Mouse (Mus musculus) heart, embryonic 15.5 days (tissue): ENCODE data around the gene Kcna5. TPM values are rescaled to one million over a fixed set of nuclear protein-coding genes. Genes with fewer than 3 reads are reported as not detected.

Experiments used
- ATAC-seq: fragments of 200-750 bp; cut with Nextera tagmentation; replicated peaks from 2 replicates; pipeline ENCODE4 v1.8.0; 2017; ENCODE audit warnings: low read depth, moderate TSS enrichment; ENCODE audit not compliant: insufficient number of reproducible peaks, insufficient read depth, low FRiP score
- H3K27ac ChIP-seq: fragments of 300-500 bp; sonication (generic); 2 replicates; pipeline ENCODE4 v1.5.1; 2015; ENCODE audit warnings: mild to moderate bottlenecking, inconsistent platforms
- H3K27me3 ChIP-seq: fragments of 300-500 bp; sonication (generic); 2 replicates; pipeline ENCODE4 v1.6.1; 2015; ENCODE audit warnings: inconsistent platforms
- H3K36me3 ChIP-seq: fragments of 300-500 bp; sonication (generic); 2 replicates; pipeline ENCODE4 v1.6.1; 2015; ENCODE audit warnings: mild to moderate bottlenecking, inconsistent platforms
- H3K4me1 ChIP-seq: fragments of 300-500 bp; sonication (generic); replicated peaks from 2 replicates; pipeline ENCODE4 v1.6.1; 2015; ENCODE audit warnings: inconsistent platforms
- H3K4me2 ChIP-seq: fragments of 300-500 bp; sonication (generic); 2 replicates; pipeline ENCODE4 v1.6.1; 2015; ENCODE audit warnings: inconsistent platforms, mild to moderate bottlenecking, moderate library complexity
- H3K4me3 ChIP-seq: fragments of 300-500 bp; sonication (generic); 2 replicates; pipeline ENCODE4 v1.5.1; 2015; ENCODE audit warnings: mild to moderate bottlenecking, inconsistent platforms
- H3K9ac ChIP-seq: fragments of 300-500 bp; sonication (generic); 2 replicates; pipeline ENCODE4 v1.6.1; 2015; ENCODE audit warnings: mild to moderate bottlenecking, inconsistent platforms
- H3K9me3 ChIP-seq: fragments of 300-500 bp; sonication (generic); replicated peaks from 2 replicates; pipeline ENCODE4 v1.6.1; 2016; ENCODE audit warnings: inconsistent platforms
- WGBS: fragments of 180-500 bp; shearing (Covaris S2); methylation state at CpG from one replicate; pipeline ENCODE4 v1.1.7; 2015; ENCODE audit warnings: mixed read lengths; 5-methylcytosine and 5-hydroxymethylcytosine counted together
- polyA plus RNA-seq: library from polyadenylated mRNA; unstranded; fragments of >200 nt; fragmentation: Nextera tagmentation; extraction: Ambion mirVana; gene quantifications from 2 replicates; pipeline ENCODE4 v1.2.1, GENCODE M21; 2015

Gene Kcna5
- polyA plus RNA-seq: 7.4 and 7.5 TPM in 2 replicates

DNA sequence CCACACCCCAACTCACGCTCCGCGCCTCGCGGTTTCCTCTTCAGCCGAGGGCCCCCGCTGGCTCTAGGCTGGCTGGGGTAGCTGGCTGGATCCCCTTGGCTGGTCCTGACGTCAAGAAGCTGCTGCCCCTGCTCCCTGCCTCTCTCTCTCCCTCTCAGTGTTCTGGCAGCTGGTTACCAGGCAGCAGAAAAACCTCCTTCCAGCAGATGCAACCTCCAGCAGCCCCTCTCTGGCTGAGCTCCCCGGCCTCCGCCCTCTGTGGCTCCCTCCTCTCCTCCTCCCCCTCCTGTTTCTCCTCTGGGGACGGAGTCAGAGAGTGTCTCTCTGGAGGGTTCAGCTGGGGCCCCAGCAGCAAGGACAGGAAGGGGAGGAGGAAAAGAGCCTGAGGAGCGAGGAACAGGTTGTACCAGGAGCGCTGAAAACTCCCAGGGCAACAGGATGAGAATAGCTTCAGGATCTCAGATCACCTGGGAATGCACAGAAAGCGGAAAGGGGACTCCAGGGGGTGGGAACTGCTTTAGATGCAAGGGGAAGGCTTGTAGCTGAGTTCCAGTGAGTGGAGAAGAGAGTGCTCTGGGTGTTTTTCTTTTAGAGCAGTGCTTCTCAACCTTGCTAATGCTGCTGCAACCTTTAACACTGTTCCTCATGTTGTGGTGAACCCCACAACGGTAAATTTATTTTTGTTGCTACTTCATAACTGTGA is at the start of gene Kcna5:
Gene Kcna5, minus strand, starts transcription at position 205 of the 703 bp plus-strand sequence.
- peak within 1 kb of the TSS; percentile 70 for H3K4me2 ChIP-seq
- peaks cover 26% of the 10 kb centered on the region for H3K4me1 ChIP-seq
- H3K27me3 ChIP-seq: peaks cover 28% of the 10 kb centered on the region
- WGBS: under 1% methylated on average over 15 of the region's 15 CpGs
- peak within 1 kb of the TSS; percentile 47 for H3K9ac ChIP-seq
- H3K4me3 ChIP-seq: peak within 1 kb of the TSS; percentile 46
- peak within 1 kb of the TSS; percentile 70 for H3K27ac ChIP-seq
- no peaks in the 10 kb centered on the region for H3K9me3 ChIP-seq
- no peaks in the 10 kb centered on the region for H3K36me3 ChIP-seq
- peak; percentile 65; the same call in 1 of the 2 replicates for ATAC-seq

DNA sequence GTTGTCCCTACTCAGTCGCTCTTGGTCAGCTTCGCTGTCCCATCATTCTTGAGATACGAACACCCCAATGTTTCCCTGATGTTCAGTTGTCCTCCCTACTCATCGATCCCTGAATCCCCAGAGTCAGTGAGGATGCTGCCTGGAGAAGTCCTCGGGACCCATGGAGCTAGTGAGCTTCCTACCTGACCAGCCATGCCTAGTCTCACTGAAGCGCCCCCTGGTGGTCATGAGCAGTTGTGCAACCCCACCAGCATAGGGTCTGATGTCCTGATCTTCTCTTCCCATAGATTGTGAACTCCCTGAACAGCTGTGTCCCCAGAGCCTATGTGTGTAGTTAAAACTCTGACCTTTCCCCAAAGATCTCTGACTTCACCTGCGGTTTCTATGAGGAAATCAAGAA is 47.9 kb upstream of the Kcna5 start:
- Histone ChIP-seq H3K36me3 (no peaks in the 10 kb centered on the region), H3K4me2 (no peak overlapping the region), H3K4me3 (no peak overlapping the region), H3K27me3 (no peaks in the 10 kb centered on the region), H3K27ac (no peak overlapping the region), H3K9ac (no peak overlapping the region), H3K9me3 (no peaks in the 10 kb centered on the region), H3K4me1 (no peaks in the 10 kb centered on the region; the same call in 1 of the 2 replicates)
- ATAC-seq: no peak
- 59% methylated on average over 7 of the region's 7 CpGs for WGBS

DNA sequence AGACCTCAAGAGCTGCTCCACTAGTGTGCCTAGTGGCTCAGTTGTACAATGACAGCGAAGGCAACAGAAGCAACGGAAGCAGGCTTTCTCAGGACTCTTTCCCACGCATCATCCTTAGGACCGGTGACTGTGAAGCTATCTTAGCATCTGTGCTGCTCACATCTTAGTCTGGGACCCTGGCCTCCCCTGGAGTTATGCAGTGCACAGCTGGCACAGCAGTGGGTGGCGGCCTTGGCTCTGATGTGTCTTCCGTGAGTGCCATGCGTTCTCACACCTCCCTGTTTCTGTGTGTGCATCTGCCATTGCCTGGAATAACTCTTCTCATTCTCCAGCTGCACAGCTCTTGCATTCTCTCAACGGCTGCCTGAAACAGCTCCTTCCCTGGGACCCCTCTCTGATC is 46.4 kb upstream of the Kcna5 start:
- Histone ChIP-seq H3K4me1 (no peaks in the 10 kb centered on the region; the same call in 1 of the 2 replicates), H3K36me3 (no peaks in the 10 kb centered on the region), H3K9ac (no peak overlapping the region), H3K9me3 (no peaks in the 10 kb centered on the region), H3K27me3 (0 out of 2 replicates have a peak, but pooled peaks cover 2% of the 10 kb centered on the region), H3K4me3 (no peak overlapping the region), H3K27ac (no peak overlapping the region), H3K4me2 (no peak overlapping the region)
- no peak for ATAC-seq
- WGBS: 77% methylated on average over 8 of the region's 8 CpGs

- Histone ChIP-seq H3K27me3 (0 out of 2 replicates have a peak, but pooled peaks cover 2% of the 10 kb centered on the region), H3K4me1 (no peaks in the 10 kb centered on the region; the same call in 1 of the 2 replicates), H3K4me2 (no peak overlapping the region), H3K27ac (no peak overlapping the region), H3K36me3 (no peaks in the 10 kb centered on the region), H3K9me3 (no peaks in the 10 kb centered on the region), H3K4me3 (no peak overlapping the region), H3K9ac (no peak overlapping the region)
- WGBS: 75% methylated on average over 3 of the region's 3 CpGs
- no peak for ATAC-seq
Observed at GRCm38 (mm10) chr6:126580571-126580970, 45.4 kb upstream of the Kcna5 start.

GRCm38 (mm10) chr6:126577415-126577814 is 42.2 kb upstream of the Kcna5 start:
- Histone ChIP-seq H3K4me3 (no peak overlapping the region), H3K27ac (no peak overlapping the region), H3K4me1 (no peaks in the 10 kb centered on the region), H3K9me3 (no peaks in the 10 kb centered on the region), H3K27me3 (0 out of 2 replicates have a peak, but pooled peaks cover 2% of the 10 kb centered on the region), H3K9ac (no peak overlapping the region), H3K36me3 (no peaks in the 10 kb centered on the region), H3K4me2 (no peak overlapping the region)
- no peak for ATAC-seq
- WGBS: 67% methylated on average over 3 of the region's 3 CpGs

GRCm38 (mm10) chr6:126576566-126576965 is 41.4 kb upstream of the Kcna5 start:
- H3K27ac ChIP-seq: no peak overlapping the region
- H3K4me2 ChIP-seq: no peak overlapping the region
- no peak for ATAC-seq
- WGBS: 67% methylated on average over 1 of the region's 1 CpGs
- H3K36me3 ChIP-seq: no peaks in the 10 kb centered on the region
- no peaks in the 10 kb centered on the region for H3K9me3 ChIP-seq
- 0 out of 2 replicates have a peak, but pooled peaks cover 2% of the 10 kb centered on the region for H3K27me3 ChIP-seq
- H3K4me1 ChIP-seq: no peaks in the 10 kb centered on the region
- H3K4me3 ChIP-seq: no peak overlapping the region
- no peak overlapping the region for H3K9ac ChIP-seq

- no peak for ATAC-seq
- no peak overlapping the region for H3K9ac ChIP-seq
- H3K36me3 ChIP-seq: no peaks in the 10 kb centered on the region
- H3K9me3 ChIP-seq: no peaks in the 10 kb centered on the region
- 0 out of 2 replicates have a peak, but pooled peaks cover 2% of the 10 kb centered on the region for H3K27me3 ChIP-seq
- no peak overlapping the region for H3K4me3 ChIP-seq
- WGBS: 78% methylated on average over 7 of the region's 7 CpGs
- H3K4me2 ChIP-seq: no peak overlapping the region
- H3K27ac ChIP-seq: no peak overlapping the region
- H3K4me1 ChIP-seq: no peaks in the 10 kb centered on the region
Observed at GRCm38 (mm10) chr6:126574778-126575177, 39.6 kb upstream of the Kcna5 start.

DNA sequence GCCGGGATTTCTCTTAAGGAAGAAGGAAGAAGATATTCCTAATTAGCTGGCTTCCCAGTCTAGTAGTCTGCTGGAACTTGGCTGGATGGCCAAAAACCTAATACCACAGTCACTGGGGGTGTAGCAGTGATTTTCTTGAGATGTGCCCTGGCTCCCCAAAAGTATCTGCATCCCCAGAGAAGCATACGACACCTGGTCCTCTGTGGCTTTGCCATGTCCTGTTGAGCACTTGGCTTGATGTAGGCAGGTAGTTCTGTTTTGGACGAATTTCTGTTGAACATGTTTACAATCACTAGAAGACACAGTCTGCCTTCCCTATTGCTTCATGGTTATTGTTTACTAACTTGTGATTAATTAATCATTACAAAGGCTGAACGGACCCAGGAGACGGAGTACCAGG is 37.8 kb upstream of the Kcna5 start:
- H3K4me2 ChIP-seq: no peak overlapping the region
- H3K36me3 ChIP-seq: no peaks in the 10 kb centered on the region
- ATAC-seq: no peak
- no peaks in the 10 kb centered on the region for H3K9me3 ChIP-seq
- no peak overlapping the region for H3K27ac ChIP-seq
- H3K4me1 ChIP-seq: no peaks in the 10 kb centered on the region
- no peak overlapping the region for H3K9ac ChIP-seq
- 0 out of 2 replicates have a peak, but pooled peaks cover 2% of the 10 kb centered on the region for H3K27me3 ChIP-seq
- no peak overlapping the region for H3K4me3 ChIP-seq
- 81% methylated on average over 5 of the region's 5 CpGs for whole genome bisulfite sequencing

GRCm38 (mm10) chr6:126569809-126570208 is 34.6 kb upstream of the Kcna5 start:
- Histone ChIP-seq H3K9ac (no peak overlapping the region), H3K36me3 (no peaks in the 10 kb centered on the region), H3K4me2 (no peak overlapping the region), H3K27me3 (no peaks in the 10 kb centered on the region), H3K4me1 (no peaks in the 10 kb centered on the region), H3K4me3 (no peak overlapping the region), H3K27ac (no peak overlapping the region), H3K9me3 (no peaks in the 10 kb centered on the region)
- 35% methylated on average over 7 of the region's 7 CpGs for WGBS
- ATAC-seq: no peak

- H3K4me3 ChIP-seq: no peak overlapping the region
- no peak for ATAC-seq
- H3K27me3 ChIP-seq: no peaks in the 10 kb centered on the region
- no peaks in the 10 kb centered on the region for H3K4me1 ChIP-seq
- H3K36me3 ChIP-seq: no peaks in the 10 kb centered on the region
- H3K4me2 ChIP-seq: no peak overlapping the region
- no peak overlapping the region for H3K27ac ChIP-seq
- 75% methylated on average over 14 of the region's 14 CpGs for WGBS
- H3K9me3 ChIP-seq: no peaks in the 10 kb centered on the region
- H3K9ac ChIP-seq: no peak overlapping the region
Observed at GRCm38 (mm10) chr6:126568046-126568830, 33.0 kb upstream of the Kcna5 start.

DNA sequence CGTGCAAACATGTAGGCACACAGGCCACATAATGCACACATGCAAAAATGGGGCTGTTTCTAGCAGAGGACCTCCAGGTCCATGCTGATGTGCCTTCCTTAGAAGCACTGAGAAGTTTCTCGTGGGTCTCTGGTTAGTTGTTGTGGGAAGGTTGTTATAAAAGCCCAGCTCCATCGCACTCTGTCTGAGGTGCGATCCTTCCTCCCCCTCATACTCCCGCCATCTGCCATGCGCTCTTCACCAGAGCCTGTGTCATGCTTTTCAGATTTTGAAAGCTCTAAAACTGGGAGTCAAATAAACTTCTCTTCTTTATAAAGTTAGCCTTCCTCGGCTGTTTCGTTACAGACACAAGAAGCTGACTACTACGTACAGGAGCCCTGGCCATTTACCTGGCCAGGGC is 32.1 kb upstream of the Kcna5 start:
- Histone ChIP-seq H3K9me3 (no peaks in the 10 kb centered on the region), H3K27ac (no peak overlapping the region), H3K27me3 (no peaks in the 10 kb centered on the region), H3K4me1 (no peaks in the 10 kb centered on the region), H3K4me3 (no peak overlapping the region), H3K4me2 (no peak overlapping the region), H3K36me3 (no peaks in the 10 kb centered on the region), H3K9ac (no peak overlapping the region)
- ATAC-seq: no peak
- WGBS: 90% methylated on average over 9 of the region's 9 CpGs
